Mouse (Mus musculus) midbrain, embryonic 16.5 days (tissue): ENCODE measurements around the gene Rfx4. TPM values are rescaled to one million over a fixed set of nuclear protein-coding genes. Genes with fewer than 3 reads are reported as not detected.
A peak's percentile ranks its signal among the peaks of the same experiment; 100 is the strongest.

Experiments used
- ATAC-seq: fragments of 200-750 bp; cut with Nextera tagmentation; 2 replicates; pipeline ENCODE4 v1.8.0; 2017; ENCODE audit warnings: moderate TSS enrichment
- H3K27ac ChIP-seq: fragments of 300-500 bp; sonication (generic); 2 replicates; pipeline ENCODE4 v1.5.1; 2014; ENCODE audit warnings: mild to moderate bottlenecking, low read length, mixed read lengths
- H3K27me3 ChIP-seq: fragments of 300-500 bp; sonication (generic); 2 replicates; pipeline ENCODE4 v1.6.1; 2014; ENCODE audit warnings: low read depth, low read length, mixed read lengths; ENCODE audit not compliant: control insufficient read depth, insufficient read depth
- H3K36me3 ChIP-seq: fragments of 300-500 bp; sonication (generic); 2 replicates; pipeline ENCODE4 v1.6.1; 2014; ENCODE audit warnings: mild to moderate bottlenecking, low read length, moderate library complexity, mixed read lengths; ENCODE audit not compliant: control insufficient read depth, insufficient read depth
- H3K4me1 ChIP-seq: fragments of 300-500 bp; sonication (generic); 2 replicates; pipeline ENCODE4 v1.6.1; 2014; ENCODE audit warnings: mild to moderate bottlenecking, low read length, mixed read lengths; ENCODE audit not compliant: control insufficient read depth, insufficient read depth
- H3K4me2 ChIP-seq: fragments of 300-500 bp; sonication (generic); 2 replicates; pipeline ENCODE4 v1.6.1; 2014; ENCODE audit warnings: mild to moderate bottlenecking, low read length, mixed read lengths
- H3K4me3 ChIP-seq: fragments of 300-500 bp; sonication (generic); 2 replicates; pipeline ENCODE4 v1.5.1; 2014; ENCODE audit warnings: low read depth, mild to moderate bottlenecking, low read length, moderate library complexity, mixed read lengths
- H3K9ac ChIP-seq: fragments of 300-500 bp; sonication (generic); 2 replicates; pipeline ENCODE4 v1.6.1; 2014; ENCODE audit warnings: low read depth, low read length, mixed read lengths
- H3K9me3 ChIP-seq: fragments of 300-500 bp; sonication (generic); replicated peaks from 2 replicates; pipeline ENCODE4 v1.6.1; 2014; ENCODE audit warnings: mild to moderate bottlenecking, low read length, mixed read lengths; ENCODE audit not compliant: control insufficient read depth, poor library complexity, severe bottlenecking
- WGBS: fragments of 180-500 bp; shearing (Covaris S2); extraction: QIAGEN DNeasy Blood & Tissue Kit; methylation state at CpG from one replicate; pipeline ENCODE4 v1.1.7; 2014; 5-methylcytosine and 5-hydroxymethylcytosine counted together
- polyA plus RNA-seq: library from polyadenylated mRNA; unstranded; fragments of >200 nt; fragmentation: Nextera tagmentation; extraction: Ambion mirVana; gene quantifications from 2 replicates; pipeline ENCODE4 v1.2.1, GENCODE M21; 2015

The Rfx4 gene
- 12.6 and 13.9 TPM in 2 replicates for polyA plus RNA-seq

- Histone ChIP-seq H3K9me3 (no peaks in the 10 kb centered on the region), H3K4me1 (peaks cover 48% of the 10 kb centered on the region), H3K9ac (peak within 1 kb of the TSS; percentile 66), H3K27ac (peak within 1 kb of the TSS; percentile 79), H3K4me3 (peak within 1 kb of the TSS; percentile 40), H3K36me3 (no peaks in the 10 kb centered on the region), H3K4me2 (peak within 1 kb of the TSS; percentile 93), H3K27me3 (peaks cover 25% of the 10 kb centered on the region)
- peak; percentile 56 for ATAC-seq
- under 1% methylated on average over 24 of the region's 24 CpGs for WGBS
Measured at GRCm38 (mm10) chr10:84755786-84756203, at the start of gene Rfx4. TSS of gene Rfx4 (plus strand) at chr10:84756062.

GRCm38 (mm10) chr10:84706543-84706942 is 49.3 kb upstream of the Rfx4 start:
- Histone ChIP-seq H3K36me3 (peaks cover 5% of the 10 kb centered on the region; the same call in 1 of the 2 replicates), H3K9me3 (no peaks in the 10 kb centered on the region), H3K4me2 (no peak overlapping the region), H3K4me1 (peaks cover 23% of the 10 kb centered on the region), H3K27ac (no peak overlapping the region), H3K27me3 (peaks cover 5% of the 10 kb centered on the region; the same call in 1 of the 2 replicates), H3K9ac (no peak overlapping the region), H3K4me3 (no peak overlapping the region)
- WGBS: 23% methylated on average over 8 of the region's 8 CpGs
- ATAC-seq: no peak

GRCm38 (mm10) chr10:84707226-84707625 is 48.6 kb upstream of the Rfx4 start:
- no peak for ATAC-seq
- Histone ChIP-seq H3K27me3 (peaks cover 5% of the 10 kb centered on the region; the same call in 1 of the 2 replicates), H3K4me3 (no peak overlapping the region), H3K4me2 (no peak overlapping the region), H3K27ac (peak overlapping the region; percentile 15; the same call in 1 of the 2 replicates), H3K4me1 (peaks cover 25% of the 10 kb centered on the region), H3K36me3 (no peaks in the 10 kb centered on the region), H3K9me3 (no peaks in the 10 kb centered on the region), H3K9ac (no peak overlapping the region)
- whole genome bisulfite sequencing: 25% methylated on average over 6 of the region's 6 CpGs

- Histone ChIP-seq H3K27me3 (peaks cover 5% of the 10 kb centered on the region; the same call in 1 of the 2 replicates), H3K9me3 (no peaks in the 10 kb centered on the region), H3K4me1 (peaks cover 29% of the 10 kb centered on the region), H3K9ac (no peak overlapping the region), H3K4me2 (no peak overlapping the region), H3K36me3 (no peaks in the 10 kb centered on the region), H3K4me3 (no peak overlapping the region), H3K27ac (no peak overlapping the region)
- WGBS: 18% methylated on average over 14 of the region's 14 CpGs
- no peak for ATAC-seq
Measured at GRCm38 (mm10) chr10:84707752-84708530, 47.9 kb upstream of the Rfx4 start.

GRCm38 (mm10) chr10:84710192-84710591 is 45.7 kb upstream of the Rfx4 start:
- no peak for ATAC-seq
- peaks cover 5% of the 10 kb centered on the region; the same call in 1 of the 2 replicates for H3K27me3 ChIP-seq
- 14% methylated on average over 4 of the region's 4 CpGs for WGBS
- no peak overlapping the region for H3K27ac ChIP-seq
- peaks cover 34% of the 10 kb centered on the region for H3K4me1 ChIP-seq
- no peak overlapping the region for H3K4me2 ChIP-seq
- H3K9ac ChIP-seq: no peak overlapping the region
- no peaks in the 10 kb centered on the region for H3K36me3 ChIP-seq
- no peaks in the 10 kb centered on the region for H3K9me3 ChIP-seq
- H3K4me3 ChIP-seq: no peak overlapping the region

- Histone ChIP-seq H3K27me3 (peaks cover 5% of the 10 kb centered on the region; the same call in 1 of the 2 replicates), H3K4me3 (no peak overlapping the region), H3K4me2 (no peak overlapping the region), H3K36me3 (0 out of 2 replicates have a peak, but pooled peaks cover 2% of the 10 kb centered on the region), H3K4me1 (peaks cover 33% of the 10 kb centered on the region), H3K27ac (0 out of 2 replicates have a peak overlapping the region, but pooled peaks have one; percentile 20), H3K9ac (no peak overlapping the region), H3K9me3 (no peaks in the 10 kb centered on the region)
- WGBS: 14% methylated on average over 4 of the region's 4 CpGs
- ATAC-seq: 0 out of 2 replicates have a peak, but pooled peaks have one; percentile 23
Measured at GRCm38 (mm10) chr10:84710827-84711226, 45.0 kb upstream of the Rfx4 start.

- Histone ChIP-seq H3K9me3 (no peaks in the 10 kb centered on the region), H3K4me2 (no peak overlapping the region), H3K9ac (0 out of 2 replicates have a peak overlapping the region, but pooled peaks have one; percentile 44), H3K27me3 (peaks cover 5% of the 10 kb centered on the region; the same call in 1 of the 2 replicates), H3K4me1 (peaks cover 29% of the 10 kb centered on the region), H3K36me3 (peaks cover 5% of the 10 kb centered on the region; the same call in 1 of the 2 replicates), H3K4me3 (no peak overlapping the region), H3K27ac (peak overlapping the region; percentile 55)
- no peak for ATAC-seq
- 29% methylated on average over 8 of the region's 8 CpGs for WGBS
Measured at GRCm38 (mm10) chr10:84711479-84711878, 44.4 kb upstream of the Rfx4 start.

GRCm38 (mm10) chr10:84711940-84712339 is 43.9 kb upstream of the Rfx4 start:
- WGBS: 31% methylated on average over 5 of the region's 5 CpGs
- H3K4me2 ChIP-seq: no peak overlapping the region
- 0 out of 2 replicates have a peak, but pooled peaks have one; percentile 49 for ATAC-seq
- no peaks in the 10 kb centered on the region for H3K9me3 ChIP-seq
- no peak overlapping the region for H3K4me3 ChIP-seq
- peaks cover 5% of the 10 kb centered on the region; the same call in 1 of the 2 replicates for H3K27me3 ChIP-seq
- peaks cover 29% of the 10 kb centered on the region for H3K4me1 ChIP-seq
- no peak overlapping the region for H3K27ac ChIP-seq
- H3K9ac ChIP-seq: no peak overlapping the region
- peaks cover 5% of the 10 kb centered on the region; the same call in 1 of the 2 replicates for H3K36me3 ChIP-seq

GRCm38 (mm10) chr10:84712532-84712931 is 43.3 kb upstream of the Rfx4 start:
- H3K36me3 ChIP-seq: peaks cover 5% of the 10 kb centered on the region; the same call in 1 of the 2 replicates
- H3K4me3 ChIP-seq: no peak overlapping the region
- ATAC-seq: no peak
- 50% methylated on average over 6 of the region's 6 CpGs for WGBS
- peaks cover 24% of the 10 kb centered on the region for H3K4me1 ChIP-seq
- H3K4me2 ChIP-seq: no peak overlapping the region
- H3K9me3 ChIP-seq: no peaks in the 10 kb centered on the region
- H3K9ac ChIP-seq: no peak overlapping the region
- peaks cover 5% of the 10 kb centered on the region; the same call in 1 of the 2 replicates for H3K27me3 ChIP-seq
- H3K27ac ChIP-seq: no peak overlapping the region
